Mouse (Mus musculus) megakaryocyte-erythroid progenitor cell, adult 5-6 weeks (primary cell): Measurements from ENCODE around the gene Gm28053. TPM values are rescaled to one million over a fixed set of nuclear protein-coding genes. Genes with fewer than 3 reads are reported as not detected.

Experiments
- ATAC-seq: replicated peaks from 2 replicates; pipeline ENCODE4 v1.8.0; 2016; ENCODE audit warnings: mild to moderate bottlenecking, inconsistent platforms; ENCODE audit not compliant: severe bottlenecking, poor library complexity, low FRiP score, low TSS enrichment
- total RNA-seq, 2 experiments: library from RNA; stranded (forward) in 1 of 2; stranded (reverse) in 1 of 2; fragments of 200-1000, 215-1000 nt in 1 of 2; fragments of >200 nt in 1 of 2; fragmentation: Nextera tagmentation in 1 of 2; gene quantifications; 2 replicates each; pipeline ENCODE4 v1.2.3; 2014 to 2017

Gm28053 gene
- total RNA-seq, 2 experiments from 2014 or later: not detected

DNA sequence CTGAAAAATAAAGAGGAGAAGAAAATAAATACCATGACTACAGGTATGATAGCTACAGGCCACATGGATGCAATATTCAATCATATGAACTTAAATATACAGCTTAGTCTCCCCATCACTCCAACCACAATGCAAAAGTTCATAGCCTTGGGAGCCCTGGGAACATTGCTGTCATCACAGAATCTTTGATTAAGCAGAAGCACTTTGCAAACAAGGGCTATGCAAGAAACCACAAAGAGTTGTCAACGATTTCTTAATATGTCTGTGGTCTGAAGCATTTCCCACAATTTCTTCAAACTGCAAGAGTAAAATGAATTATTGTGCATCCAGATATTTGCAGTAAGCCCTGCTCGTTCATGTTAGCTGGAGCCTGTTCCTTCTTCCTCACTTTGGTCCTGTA is 18.6 kb downstream of the Gm28053 start:
- no peak for ATAC-seq

DNA sequence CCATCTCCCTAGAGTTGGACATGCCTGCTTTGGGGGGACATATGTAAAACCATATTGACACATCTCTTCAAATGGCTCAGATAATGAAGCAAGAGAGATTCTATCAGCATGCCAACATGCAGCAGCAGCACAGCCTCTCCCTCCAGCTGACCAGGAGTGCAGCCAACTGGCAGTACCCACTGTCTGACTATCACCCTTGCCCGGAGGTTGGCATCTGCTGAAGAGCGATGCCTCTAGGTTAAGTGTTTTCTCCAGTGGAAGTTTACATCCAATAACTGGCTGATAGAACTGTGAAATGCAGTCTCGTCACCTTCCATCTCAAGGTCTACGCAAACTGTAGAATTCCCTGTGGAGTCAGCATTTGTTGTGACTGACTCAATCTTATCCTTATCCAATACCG is 19.3 kb downstream of the Gm28053 start:
- no peak for ATAC-seq

DNA sequence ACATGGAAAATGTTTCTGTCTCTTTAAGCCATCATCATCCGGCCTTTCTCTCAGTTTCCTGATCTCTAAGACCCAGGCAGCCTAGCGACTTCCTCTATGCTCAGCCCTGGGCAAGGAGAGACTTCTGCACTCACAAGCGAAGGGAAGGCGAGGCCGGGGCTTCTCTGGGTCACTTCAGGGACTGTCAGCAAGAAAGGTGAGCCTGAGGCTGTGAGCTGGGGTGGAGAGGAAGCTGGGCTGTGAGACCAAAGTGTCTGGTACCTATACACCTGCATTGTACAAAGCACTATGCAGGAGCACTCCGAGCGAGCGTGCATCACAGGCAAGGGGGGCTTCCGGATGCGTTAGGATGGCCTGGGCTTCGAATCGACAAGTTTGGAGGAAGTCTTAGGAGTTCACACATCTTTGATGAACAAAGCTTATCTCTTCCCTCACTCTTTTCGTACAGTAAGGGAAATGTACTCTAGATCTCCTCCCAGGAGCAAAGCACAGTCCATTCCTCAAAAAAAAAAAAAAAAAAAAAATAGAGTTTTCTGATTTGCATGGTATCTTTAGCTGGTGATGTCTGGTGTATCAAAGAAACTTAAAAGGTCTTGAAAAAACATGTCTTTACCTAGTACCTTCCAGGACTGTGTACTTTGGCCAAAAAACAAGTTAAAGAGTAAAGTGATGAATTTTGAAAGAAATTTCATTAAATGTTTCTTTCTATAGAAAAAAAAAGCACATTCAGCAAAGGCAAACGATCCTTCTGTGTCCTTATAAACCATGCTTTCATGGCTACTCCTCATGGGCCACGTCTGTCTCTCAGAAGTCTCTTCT is 20.8 kb downstream of the Gm28053 start, which contains the start of gene Gimap1:
TSS of gene Gimap1 (plus strand) at position 94 of the 819 bp plus-strand sequence.
- 0 out of 2 replicates have a peak, but pooled peaks have one; percentile 41 for ATAC-seq

DNA sequence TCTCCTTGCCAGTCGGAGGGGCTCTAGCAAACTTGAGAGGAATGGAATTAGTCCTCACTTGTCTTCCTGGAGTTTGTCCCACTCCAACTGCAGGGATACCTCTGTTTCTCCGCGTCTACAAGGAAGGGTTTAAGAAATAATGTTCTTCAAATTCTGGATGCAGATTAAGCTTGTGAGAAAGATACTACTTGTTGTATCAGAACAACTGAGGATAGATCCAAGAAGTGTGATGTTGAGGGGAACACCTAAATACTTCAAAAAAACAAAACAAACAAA is 21.3 kb downstream of the Gm28053 start:
- no peak for ATAC-seq

DNA sequence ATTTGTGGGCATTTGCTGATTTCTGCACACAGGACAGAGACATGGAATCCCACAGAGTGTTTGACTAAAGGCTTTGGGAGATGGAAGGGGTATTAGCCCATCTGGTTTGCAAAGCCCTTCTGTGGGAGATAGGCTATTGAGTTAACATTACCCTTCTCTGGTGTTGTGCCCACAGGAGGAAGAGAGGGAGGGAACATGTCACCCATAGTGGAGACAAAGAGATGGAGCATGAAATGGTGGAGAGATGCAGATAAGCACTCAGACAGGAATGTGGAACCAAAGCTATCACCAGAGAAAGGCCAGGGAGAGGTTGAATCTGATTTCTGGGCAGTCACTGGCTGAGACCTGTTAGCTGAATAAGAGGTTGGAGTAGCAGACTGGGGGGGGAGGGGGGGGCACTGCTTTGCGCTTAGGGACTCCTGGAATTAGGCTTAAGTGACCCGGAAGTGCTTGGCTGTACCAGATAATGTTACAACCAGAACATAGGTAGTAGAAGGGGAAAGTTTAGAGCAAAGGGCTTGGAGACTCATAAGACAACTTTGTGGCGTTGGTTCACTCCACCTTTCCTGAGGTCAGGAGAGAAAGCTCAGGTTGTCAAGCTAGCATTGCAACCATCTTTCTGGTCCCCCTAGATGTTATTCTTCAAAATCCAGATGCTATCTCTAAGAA is 22.2 kb downstream of the Gm28053 start:
- no peak for ATAC-seq

DNA sequence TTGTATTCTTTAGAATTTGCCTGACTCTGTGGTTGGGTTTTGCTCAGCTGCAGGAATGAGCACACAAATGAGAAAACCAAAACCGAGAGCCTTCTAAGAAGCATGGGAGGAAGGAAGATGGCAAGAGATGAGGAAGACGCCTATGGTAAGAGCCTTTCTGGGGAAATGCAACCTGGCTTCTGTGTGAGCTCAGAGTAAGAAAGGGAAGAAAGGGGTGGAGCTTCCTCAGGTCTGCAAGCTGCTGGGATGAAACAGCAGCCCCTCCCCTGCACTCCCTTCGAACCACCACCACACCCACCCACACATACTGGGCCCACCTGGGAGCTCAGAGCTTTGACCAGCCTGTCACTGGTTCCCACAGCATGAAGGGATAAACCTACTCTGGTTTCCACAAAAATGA is 22.9 kb downstream of the Gm28053 start:
- ATAC-seq: no peak

DNA sequence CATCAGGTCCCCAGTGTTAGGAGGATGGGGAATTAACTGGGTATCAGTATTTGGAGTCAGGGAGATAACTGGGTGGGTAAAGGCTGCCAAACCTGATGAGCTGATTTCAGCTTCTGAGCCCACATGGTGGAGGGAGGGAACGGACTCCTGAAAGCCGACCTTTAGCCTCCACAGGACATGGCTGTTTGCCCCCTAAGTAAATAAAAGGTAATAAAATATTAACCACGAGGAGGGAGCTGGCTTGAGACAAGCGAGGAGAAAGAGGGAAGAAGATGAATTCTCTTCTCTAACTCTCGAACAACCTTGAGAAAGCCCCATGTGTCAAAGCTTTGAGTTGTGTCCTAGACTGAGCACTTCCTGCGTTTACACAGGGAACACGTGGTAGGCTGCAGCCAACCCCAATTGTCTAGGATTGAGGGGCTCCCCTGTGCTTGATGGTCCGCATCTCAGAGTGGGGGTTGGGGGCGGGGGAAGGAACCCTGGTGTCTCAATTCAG is 23.4 kb downstream of the Gm28053 start:
- ATAC-seq: no peak

DNA sequence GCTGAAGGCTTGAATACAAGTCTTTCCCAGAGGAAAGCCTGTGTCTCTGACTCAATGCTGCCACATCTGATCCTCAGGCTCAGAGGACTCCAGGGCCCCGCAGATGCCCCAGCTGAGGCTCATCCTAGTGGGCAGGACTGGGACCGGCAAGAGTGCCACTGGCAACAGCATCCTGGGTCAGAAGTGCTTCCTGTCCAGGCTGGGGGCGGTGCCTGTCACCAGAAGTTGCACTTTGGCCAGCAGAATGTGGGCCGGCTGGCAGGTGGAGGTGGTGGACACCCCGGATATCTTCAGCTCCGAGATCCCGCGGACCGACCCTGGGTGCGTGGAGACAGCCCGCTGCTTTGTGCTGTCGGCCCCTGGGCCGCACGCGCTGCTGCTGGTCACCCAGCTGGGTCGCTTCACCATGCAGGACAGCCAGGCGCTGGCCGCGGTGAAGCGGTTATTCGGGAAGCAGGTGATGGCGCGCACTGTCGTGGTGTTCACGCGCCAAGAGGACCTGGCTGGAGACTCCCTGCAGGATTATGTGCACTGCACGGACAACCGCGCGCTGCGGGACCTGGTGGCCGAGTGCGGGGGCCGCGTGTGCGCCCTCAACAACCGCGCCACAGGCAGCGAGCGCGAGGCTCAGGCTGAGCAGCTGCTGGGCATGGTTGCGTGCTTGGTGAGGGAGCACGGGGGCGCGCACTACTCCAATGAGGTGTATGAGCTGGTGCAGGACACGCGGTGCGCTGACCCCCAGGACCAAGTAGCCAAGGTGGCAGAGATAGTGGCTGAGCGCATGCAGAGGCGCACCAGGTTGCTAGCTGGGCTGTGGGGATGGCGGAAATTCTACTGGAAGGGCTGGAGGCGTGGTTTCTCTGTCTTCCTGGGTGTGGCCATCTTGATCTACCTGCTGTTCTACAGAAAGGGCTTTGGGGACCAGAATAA is 24.3 kb downstream of the Gm28053 start:
- ATAC-seq: no peak

DNA sequence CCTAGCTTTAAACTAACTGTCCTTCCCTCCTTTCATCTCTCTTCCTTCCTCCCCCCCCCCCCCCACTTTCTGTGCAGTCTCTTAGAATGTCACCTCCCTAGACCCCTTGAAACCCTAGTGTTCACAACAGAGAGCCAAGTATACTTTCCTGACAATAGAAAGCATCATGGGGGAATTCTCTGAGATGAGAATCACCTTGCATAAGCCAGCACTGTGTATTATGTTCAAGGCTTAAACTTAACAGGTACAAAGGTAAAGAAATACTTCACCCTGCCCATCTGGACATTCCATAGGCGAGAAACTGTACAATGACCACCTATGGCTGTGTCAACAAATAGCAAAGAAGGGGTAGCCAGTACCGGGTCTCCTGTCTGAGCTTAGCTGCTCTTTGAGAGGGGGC is 27.1 kb downstream of the Gm28053 start:
- ATAC-seq: no peak

DNA sequence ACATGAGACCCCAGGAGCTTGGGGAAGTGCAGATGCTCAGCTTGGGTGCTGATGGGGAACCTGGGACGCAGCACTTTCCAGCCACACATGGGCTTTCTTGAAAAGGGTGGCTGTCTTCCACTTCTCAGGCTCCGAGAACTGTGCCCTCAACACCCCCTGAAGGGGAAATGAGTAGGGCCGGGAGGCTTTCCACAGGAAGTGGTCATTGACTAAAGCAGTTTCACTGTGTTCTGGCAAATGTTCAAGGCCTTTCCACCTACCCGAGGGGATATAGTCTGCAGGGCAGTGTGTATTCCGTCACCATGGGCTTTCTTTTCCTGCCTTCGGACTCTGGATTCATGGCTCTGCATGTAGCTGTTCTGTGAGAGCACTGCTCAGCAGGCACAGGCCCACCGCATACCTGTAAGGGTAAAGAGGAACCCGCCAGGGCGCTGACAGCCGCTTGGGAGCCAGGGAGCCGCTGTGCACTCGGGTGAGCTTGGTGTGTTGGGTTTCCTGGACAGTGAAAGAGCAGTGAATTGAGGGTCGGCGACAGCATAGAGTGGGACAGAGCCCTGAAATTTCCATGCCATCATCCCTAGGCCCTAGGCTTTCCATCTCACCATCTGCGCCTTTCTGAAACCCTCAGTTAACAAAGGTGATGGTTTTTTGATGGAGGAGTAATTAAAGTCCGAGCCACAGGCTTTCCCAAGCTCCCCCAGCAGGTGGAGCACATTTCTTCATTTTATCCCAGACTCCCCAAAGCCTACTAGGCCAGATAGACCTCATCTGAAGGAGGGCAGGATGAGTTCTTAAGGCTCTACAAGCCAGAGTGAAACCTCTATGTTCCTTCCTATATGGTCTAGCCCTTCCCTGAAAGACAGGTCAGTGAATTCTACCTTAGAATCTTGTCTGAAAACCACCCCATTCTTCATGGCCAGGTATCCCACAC is 27.8 kb downstream of the Gm28053 start, which contains the start of gene Gimap5:
TSS of gene Gimap5 (plus strand) at position 239 of the 931 bp plus-strand sequence.
- ATAC-seq: peak; percentile 87

DNA sequence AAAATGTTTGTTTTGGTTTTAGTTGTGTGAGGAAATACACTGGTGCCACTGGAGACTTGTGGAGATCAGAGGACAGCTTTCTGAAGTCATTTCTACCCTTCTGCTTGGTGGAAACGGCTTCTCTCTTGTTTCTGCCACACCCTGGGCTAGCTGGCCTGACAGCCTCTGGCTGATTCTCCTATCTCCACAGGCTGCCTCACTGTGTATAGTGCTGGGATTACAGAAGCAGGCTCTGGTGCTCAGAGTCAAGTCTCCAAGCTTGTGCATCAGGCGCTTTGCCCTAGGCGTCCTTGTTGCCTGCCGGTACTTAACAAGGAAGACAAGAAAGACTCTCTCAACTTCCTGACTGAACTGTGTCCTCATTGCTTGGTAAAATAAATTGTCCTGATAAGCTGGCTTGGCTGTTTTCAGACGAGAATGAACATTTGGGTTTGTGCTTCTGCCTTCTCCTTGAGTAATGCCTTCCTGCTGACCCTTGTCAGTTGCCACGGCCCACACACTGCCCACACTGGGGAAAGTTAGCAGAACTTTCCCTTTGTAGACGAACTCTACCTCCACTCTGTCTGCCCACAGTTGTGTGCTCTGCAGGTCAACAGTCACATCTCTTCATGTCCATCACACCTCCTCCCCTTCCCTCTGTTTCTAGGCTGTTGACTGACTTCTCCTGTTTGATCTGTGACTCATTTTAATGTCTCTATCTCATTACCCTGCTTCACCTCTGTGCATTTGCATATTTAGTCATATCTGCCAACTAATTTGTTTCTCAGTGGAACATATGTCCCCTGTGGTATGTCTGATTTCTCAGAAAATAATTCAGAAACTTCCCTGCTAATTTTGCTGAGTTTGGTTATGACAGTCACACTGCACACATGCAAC is 28.9 kb downstream of the Gm28053 start:
- ATAC-seq: 0 out of 2 replicates have a peak, but pooled peaks have one; percentile 45

DNA sequence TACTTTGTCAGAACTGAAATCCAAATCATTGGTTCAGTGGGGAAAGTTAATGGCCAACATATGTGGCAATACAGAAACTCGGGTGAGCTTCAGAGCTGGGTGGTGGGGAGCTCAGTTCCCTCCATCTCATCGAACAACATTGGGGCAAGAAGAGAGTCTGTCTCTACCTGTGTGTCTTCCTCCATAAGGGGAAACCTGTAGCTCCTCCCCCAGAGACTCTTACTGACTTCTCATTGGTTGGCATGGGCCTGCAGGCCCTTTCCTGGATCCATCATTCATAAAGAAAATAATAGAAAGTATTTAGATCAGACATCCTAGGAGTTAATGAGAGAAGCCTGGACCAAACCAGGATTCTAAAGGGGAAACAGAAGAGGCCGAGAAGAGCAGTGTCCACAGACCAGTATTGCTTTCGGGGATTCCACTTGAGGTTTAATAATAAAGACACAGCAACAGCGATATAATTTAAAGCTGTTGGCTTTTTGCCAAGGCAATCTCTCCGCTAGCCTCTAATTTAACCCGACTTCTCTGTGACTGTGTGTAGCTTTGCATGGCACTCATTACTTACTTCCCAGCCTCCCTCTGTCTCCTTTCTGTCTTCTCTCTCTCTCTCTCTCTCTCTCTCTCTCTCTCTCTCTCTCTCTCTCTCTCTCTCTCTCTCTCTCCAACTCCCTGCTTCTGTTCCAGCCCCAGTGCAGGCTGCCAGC is 45.3 kb downstream of the Gm28053 start:
- ATAC-seq: no peak

DNA sequence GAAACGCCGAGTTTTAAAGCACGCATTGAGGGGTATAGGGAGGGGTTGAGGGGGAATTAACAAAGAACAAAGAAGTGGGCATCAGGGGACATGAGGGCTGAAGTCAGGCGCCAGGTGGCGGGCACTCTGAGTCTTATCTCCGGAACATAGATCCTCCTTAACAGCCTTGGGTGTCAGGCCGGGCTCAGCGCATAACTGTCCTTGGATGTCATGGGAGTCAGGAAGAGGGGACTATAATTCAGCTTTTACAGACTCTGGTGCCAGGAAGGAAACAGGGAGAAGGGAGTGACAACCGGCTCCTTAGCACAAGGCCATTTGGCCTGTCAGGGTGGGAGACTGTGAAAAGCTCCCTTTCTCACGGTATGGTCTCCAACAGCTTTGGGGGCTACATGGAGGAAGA is 46.1 kb downstream of the Gm28053 start:
- no peak for ATAC-seq

DNA sequence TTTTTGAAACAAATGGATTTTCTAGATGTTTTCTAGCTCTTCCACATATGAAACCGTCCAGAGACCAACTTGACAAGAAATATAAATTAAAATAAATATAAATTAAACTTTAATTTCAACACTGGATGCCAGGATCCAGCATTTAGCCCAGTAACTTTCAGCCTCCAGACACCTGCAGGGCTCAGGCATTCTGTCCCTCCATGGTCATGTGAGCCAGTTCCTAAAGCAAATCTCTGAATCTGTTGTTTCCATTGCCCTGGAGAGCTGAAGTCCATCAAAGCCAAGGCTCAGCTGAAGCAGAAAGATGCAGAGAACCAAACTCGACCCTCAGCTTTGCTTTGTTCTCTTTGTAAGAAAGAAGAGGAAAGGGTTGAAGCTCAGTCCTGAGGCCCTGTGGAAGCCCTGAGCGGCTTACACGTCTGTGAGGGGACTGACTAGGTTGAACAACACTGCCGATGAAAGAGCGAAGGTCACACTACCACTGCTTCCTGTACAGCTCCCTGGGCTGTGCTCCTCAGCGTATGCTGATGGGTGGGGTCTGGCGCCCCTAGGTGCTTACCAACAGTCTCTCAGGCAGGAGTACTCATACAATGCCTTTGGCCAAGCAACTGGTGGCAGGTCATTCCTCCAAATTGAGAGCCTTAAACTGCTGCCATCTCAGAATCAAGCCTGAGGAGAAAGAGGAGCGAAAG is 49.9 kb downstream of the Gm28053 start:
- ATAC-seq: no peak

DNA sequence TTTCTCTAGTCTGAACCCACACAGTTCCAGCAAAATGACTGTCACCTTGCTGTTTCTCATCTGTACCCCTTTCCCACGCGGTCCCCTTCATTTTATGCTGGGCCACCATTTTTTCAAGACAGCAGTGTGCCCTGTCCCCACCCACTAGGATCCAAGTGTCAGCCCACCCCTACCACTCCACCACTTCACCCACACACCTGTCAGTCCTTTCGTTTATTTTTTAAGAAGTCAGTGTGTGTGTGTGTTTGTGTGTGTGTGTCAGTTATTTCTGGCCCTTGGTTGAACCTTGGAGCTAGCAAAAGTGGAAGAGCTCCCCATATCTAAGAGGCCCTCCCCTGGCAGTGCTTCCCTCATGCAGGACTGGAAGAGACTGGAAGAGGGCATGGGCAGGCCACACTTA is 50.5 kb downstream of the Gm28053 start:
- no peak for ATAC-seq

DNA sequence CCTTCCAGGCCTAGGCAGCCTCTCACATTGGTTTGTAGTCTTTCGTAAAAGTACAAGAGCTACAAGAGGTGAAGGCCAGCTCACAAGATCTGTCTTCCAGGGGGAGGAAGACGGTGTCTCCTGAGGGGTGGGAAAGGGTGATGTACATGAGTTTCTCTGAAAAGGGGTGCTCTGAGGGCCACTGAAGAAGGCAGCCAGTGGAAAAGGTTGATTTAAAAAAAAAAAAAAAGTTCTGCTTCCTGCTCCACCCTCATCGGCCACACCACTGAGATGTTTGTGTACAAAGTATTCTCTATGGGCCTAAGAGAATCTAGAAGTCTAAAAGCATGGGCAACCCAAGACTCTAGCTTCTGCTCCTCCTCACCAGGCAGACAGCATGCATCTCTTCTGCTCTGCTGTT is 52.3 kb downstream of the Gm28053 start, which contains the start of gene Gimap3:
TSS of gene Gimap3 (minus strand) at position 156 of the 400 bp plus-strand sequence.
- ATAC-seq: no peak

DNA sequence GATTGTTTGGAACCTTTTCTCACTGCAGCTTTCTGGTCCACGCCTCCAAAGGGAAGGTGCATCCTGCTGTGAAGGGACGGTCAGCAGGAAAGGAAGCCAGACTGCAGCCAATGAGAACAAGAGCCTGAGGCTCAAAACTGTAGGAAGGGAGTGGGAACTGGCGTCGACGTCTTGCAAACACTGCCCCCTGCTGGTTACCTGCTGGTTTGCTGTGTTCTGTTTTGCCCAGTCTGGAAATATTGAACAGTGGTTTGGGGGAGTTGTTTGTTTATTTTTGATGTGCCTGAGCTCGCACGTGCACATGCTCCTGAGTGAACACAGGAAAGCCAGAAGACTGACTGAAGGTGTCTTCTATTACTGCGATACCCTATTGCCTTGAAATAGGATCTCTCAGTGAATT is 53.6 kb downstream of the Gm28053 start:
- peak; percentile 89 for ATAC-seq
